Mouse (Mus musculus) E14TG2a.4 (cell line): Measurements from ENCODE around the gene Mis18a.

Source experiments
- CTCF ChIP-seq: conservative IDR thresholded peaks from 2 replicates; pipeline ENCODE4 v1.5.1; 2014; ENCODE audit warnings: low read length
- NANOG ChIP-seq: IDR thresholded peaks from 2 replicates; pipeline ENCODE4 v1.6.1; 2014; ENCODE audit warnings: borderline replicate concordance, low read length, mixed read lengths
- POU5F1 ChIP-seq: IDR thresholded peaks from 2 replicates; pipeline ENCODE4 v1.6.1; 2014; ENCODE audit warnings: low read length, borderline replicate concordance

DNA sequence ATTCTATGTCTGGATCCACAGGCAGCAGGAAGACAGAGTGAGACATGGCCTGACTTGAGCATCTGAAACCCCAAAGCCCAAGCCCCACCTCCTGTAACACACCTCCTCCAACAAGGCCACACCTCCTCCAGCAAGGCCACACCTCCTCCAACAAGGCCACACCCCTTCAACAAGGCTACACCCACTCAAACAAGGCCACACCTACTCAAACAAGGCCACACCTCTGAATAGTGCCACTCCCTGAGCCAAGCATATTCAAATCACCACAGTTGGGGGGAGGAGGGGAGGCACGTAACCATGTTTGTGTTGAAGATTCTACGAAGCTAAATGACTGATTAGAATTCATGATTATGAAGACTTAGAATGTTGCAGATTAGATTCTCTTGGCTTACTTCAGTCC lies 25.7 kb downstream of the Mis18a start:
- TF ChIP-seq CTCF (no peak), NANOG (no peak), POU5F1 (no peak)
